Mouse (Mus musculus) intestine, embryonic 15.5 days (tissue): Measurements from ENCODE around the gene Plekhb1. TPM values are rescaled to one million over a fixed set of nuclear protein-coding genes. Genes with fewer than 3 reads are reported as not detected.

Experiments used
- ATAC-seq: fragments of 200-750 bp; cut with Nextera tagmentation; 2 replicates; pipeline ENCODE4 v1.8.0; 2017; ENCODE audit warnings: moderate TSS enrichment, moderate library complexity
- H3K27ac ChIP-seq: fragments of 300-500 bp; sonication (generic); 2 replicates; pipeline ENCODE4 v1.5.1; 2015; ENCODE audit warnings: mild to moderate bottlenecking, inconsistent platforms
- H3K27me3 ChIP-seq: fragments of 300-500 bp; sonication (generic); replicated peaks from 2 replicates; pipeline ENCODE4 v1.6.1; 2015; ENCODE audit warnings: inconsistent platforms
- H3K36me3 ChIP-seq: fragments of 300-500 bp; sonication (generic); 2 replicates; pipeline ENCODE4 v1.6.1; 2015; ENCODE audit warnings: inconsistent platforms
- H3K4me1 ChIP-seq: fragments of 300-500 bp; sonication (generic); replicated peaks from 2 replicates; pipeline ENCODE4 v1.6.1; 2015; ENCODE audit warnings: inconsistent platforms
- H3K4me2 ChIP-seq: fragments of 300-500 bp; sonication (generic); replicated peaks from 2 replicates; pipeline ENCODE4 v1.6.1; 2015; ENCODE audit warnings: mild to moderate bottlenecking, inconsistent platforms
- H3K4me3 ChIP-seq: fragments of 300-500 bp; sonication (generic); replicated peaks from 2 replicates; pipeline ENCODE4 v1.5.1; 2015; ENCODE audit warnings: inconsistent platforms
- H3K9ac ChIP-seq: fragments of 300-500 bp; sonication (generic); 2 replicates; pipeline ENCODE4 v1.6.1; 2015; ENCODE audit warnings: inconsistent platforms
- H3K9me3 ChIP-seq: fragments of 300-500 bp; sonication (generic); 2 replicates; pipeline ENCODE4 v1.6.1; 2016; ENCODE audit warnings: inconsistent platforms
- WGBS: fragments of 180-500 bp; shearing (Covaris S2); methylation state at CpG from one replicate; pipeline ENCODE4 v1.1.7; 2015; 5-methylcytosine and 5-hydroxymethylcytosine counted together
- polyA plus RNA-seq: library from polyadenylated mRNA; unstranded; fragments of >200 nt; fragmentation: Nextera tagmentation; extraction: Ambion mirVana; gene quantifications from 2 replicates; pipeline ENCODE4 v1.2.1, GENCODE M21; 2015

Gene Plekhb1
- polyA plus RNA-seq, 1 experiment from 2014 or later, result 14.6 TPM

GRCm38 (mm10) chr7:100678948-100679880, 17.0 kb upstream of the Plekhb1 start:
- H3K27ac ChIP-seq, result no peak overlapping the region
- H3K36me3 ChIP-seq, result no peaks in the 10 kb centered on the region
- peak overlapping the region; percentile 19; the same call in 1 of the 2 replicates for H3K4me2 ChIP-seq
- H3K27me3 ChIP-seq, result no peaks in the 10 kb centered on the region
- H3K9ac ChIP-seq, result no peak overlapping the region
- 58% methylated on average over 15 of the region's 15 CpGs for WGBS
- H3K4me3 ChIP-seq, result no peak overlapping the region
- peak; percentile 78 for ATAC-seq
- 0 out of 2 replicates have a peak, but pooled peaks cover 2% of the 10 kb centered on the region for H3K4me1 ChIP-seq
- no peaks in the 10 kb centered on the region for H3K9me3 ChIP-seq

DNA sequence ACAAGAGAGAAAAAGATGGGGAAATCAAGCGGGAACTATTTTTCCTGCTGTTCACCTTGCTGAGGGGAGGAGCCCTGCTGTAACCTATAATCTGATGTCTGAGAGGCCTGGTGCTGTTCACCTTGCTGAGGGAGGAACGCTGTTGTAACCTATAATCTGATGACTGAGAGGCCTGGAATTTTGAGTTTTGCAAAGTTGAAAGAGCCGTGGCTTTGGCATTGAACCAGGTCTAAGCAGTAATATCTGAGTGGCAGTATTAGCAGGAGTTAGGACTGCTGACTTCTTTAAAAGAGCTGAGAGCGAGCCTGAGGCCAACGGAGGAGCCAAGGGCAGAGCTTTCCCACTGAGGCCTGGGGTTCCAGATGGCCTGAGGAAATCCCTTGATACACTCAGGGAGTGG, 15.8 kb upstream of the Plekhb1 start:
- ATAC-seq, result no peak
- WGBS, result 70% methylated on average over 5 of the region's 5 CpGs
- Histone ChIP-seq H3K9ac (no peak overlapping the region), H3K4me2 (no peak overlapping the region), H3K27me3 (no peaks in the 10 kb centered on the region), H3K36me3 (no peaks in the 10 kb centered on the region), H3K27ac (no peak overlapping the region), H3K4me1 (0 out of 2 replicates have a peak, but pooled peaks cover 2% of the 10 kb centered on the region), H3K9me3 (no peaks in the 10 kb centered on the region), H3K4me3 (no peak overlapping the region)

GRCm38 (mm10) chr7:100674941-100675340, 12.7 kb upstream of the Plekhb1 start:
- H3K4me3 ChIP-seq, result no peak overlapping the region
- ATAC-seq, result no peak
- H3K27me3 ChIP-seq, result no peaks in the 10 kb centered on the region
- no peak overlapping the region for H3K9ac ChIP-seq
- H3K9me3 ChIP-seq, result no peaks in the 10 kb centered on the region
- no peaks in the 10 kb centered on the region for H3K36me3 ChIP-seq
- no peak overlapping the region for H3K4me2 ChIP-seq
- WGBS, result 91% methylated on average over 2 of the region's 2 CpGs
- H3K27ac ChIP-seq, result no peak overlapping the region
- 0 out of 2 replicates have a peak, but pooled peaks cover 2% of the 10 kb centered on the region for H3K4me1 ChIP-seq

GRCm38 (mm10) chr7:100673452-100673851, 11.2 kb upstream of the Plekhb1 start:
- H3K27ac ChIP-seq, result no peak overlapping the region
- H3K4me1 ChIP-seq, result no peaks in the 10 kb centered on the region
- H3K9ac ChIP-seq, result no peak overlapping the region
- no peaks in the 10 kb centered on the region for H3K36me3 ChIP-seq
- no peak for ATAC-seq
- WGBS, result 66% methylated on average over 7 of the region's 7 CpGs
- H3K27me3 ChIP-seq, result no peaks in the 10 kb centered on the region
- no peak overlapping the region for H3K4me3 ChIP-seq
- H3K9me3 ChIP-seq, result no peaks in the 10 kb centered on the region
- H3K4me2 ChIP-seq, result no peak overlapping the region

DNA sequence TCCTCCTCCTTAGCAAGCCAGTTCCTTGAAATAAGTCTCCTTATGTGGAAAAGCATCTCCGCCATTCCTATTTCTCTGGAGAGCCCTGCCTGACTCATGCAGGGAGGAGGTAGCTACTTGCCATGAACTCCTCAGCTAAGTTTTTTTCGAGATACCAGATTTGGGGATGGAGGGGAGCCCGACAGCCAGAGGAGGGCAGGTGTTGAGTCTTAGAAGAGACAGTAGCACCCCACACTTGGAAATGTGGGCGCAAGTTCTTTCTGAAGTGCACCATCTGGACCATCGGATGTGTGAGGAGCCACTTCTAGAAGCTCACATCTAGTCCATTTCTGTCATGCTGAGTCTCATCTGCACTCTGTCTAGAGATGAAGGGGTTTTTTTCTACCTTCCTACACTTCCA, 8.4 kb upstream of the Plekhb1 start:
- WGBS, result 81% methylated on average over 5 of the region's 5 CpGs
- no peaks in the 10 kb centered on the region for H3K27me3 ChIP-seq
- H3K9ac ChIP-seq, result no peak overlapping the region

DNA sequence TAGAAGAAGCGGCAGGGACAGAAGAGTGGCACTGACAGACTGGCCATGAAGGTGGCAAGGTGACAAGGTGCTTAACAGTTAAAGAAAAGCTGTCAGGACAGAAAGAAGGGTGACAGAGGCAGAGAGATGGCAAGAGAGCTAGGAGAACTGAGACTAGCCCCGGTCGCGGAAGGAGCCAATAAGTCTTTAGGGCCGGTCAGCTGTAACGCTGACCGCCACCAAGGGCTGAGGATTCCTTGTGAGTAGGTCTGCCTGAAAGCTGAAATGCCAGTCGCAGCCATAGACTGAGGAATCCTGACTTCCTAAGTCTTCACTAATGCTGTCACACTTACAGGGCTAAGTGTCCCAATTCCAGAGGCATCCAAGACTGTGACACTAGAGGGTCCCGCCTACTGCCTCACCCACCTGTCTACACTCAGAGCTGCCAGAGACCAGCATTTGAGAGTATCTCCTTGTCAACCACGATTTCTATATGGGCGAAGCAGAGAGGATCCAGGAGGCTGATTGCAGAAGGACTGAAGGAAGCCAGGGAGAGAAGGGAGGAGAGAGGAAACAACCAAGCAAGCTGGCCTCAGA, 1.6 kb upstream of the Plekhb1 start:
- H3K27me3 ChIP-seq, result no peaks in the 10 kb centered on the region
- H3K4me3 ChIP-seq, result no peak overlapping the region
- no peak overlapping the region for H3K9ac ChIP-seq
- H3K4me1 ChIP-seq, result peaks cover 9% of the 10 kb centered on the region
- H3K4me2 ChIP-seq, result peak overlapping the region; percentile 36; the same call in 1 of the 2 replicates
- no peaks in the 10 kb centered on the region for H3K36me3 ChIP-seq
- 54% methylated on average over 11 of the region's 11 CpGs for WGBS
- no peaks in the 10 kb centered on the region for H3K9me3 ChIP-seq
- no peak overlapping the region for H3K27ac ChIP-seq
- no peak for ATAC-seq

More for the DNA sequence above, 8.4 kb upstream of the Plekhb1 start:
- no peak for ATAC-seq
- Histone ChIP-seq H3K9me3 (no peaks in the 10 kb centered on the region), H3K36me3 (no peaks in the 10 kb centered on the region), H3K4me2 (no peak overlapping the region), H3K4me3 (no peak overlapping the region), H3K27ac (no peak overlapping the region), H3K4me1 (no peaks in the 10 kb centered on the region)

DNA sequence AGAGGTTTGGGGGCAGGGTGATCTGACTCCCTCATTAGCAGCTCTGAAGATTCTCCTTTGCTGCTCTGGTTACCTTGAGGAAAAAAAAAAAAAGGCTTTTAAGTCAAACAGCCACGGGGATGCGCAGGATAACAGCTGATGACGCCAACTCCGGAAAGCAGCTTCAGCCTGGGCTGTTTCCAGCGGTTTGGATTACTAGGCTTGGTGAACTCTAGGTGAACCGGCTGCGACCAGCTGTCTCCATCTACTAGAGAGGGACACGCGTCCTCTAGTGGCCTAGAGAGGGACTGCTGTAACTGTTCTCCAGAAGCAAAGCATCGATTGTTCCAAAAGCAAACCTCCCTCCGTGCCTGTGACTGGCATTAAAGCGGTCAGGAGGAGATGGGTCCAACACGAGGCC, 976 bp upstream of the Plekhb1 start:
- Histone ChIP-seq H3K27me3 (no peaks in the 10 kb centered on the region), H3K9me3 (no peaks in the 10 kb centered on the region), H3K4me3 (no peak overlapping the region), H3K4me2 (peak overlapping the region; percentile 36), H3K9ac (no peak overlapping the region), H3K27ac (peak overlapping the region; percentile 68), H3K36me3 (no peaks in the 10 kb centered on the region), H3K4me1 (peaks cover 12% of the 10 kb centered on the region)
- ATAC-seq, result peak; percentile 89
- 1% methylated on average over 13 of the region's 13 CpGs for WGBS

GRCm38 (mm10) chr7:100661264-100661663, 950 bp downstream of the Plekhb1 start:
- Histone ChIP-seq H3K27ac (no peak overlapping the region), H3K4me2 (no peak overlapping the region), H3K4me1 (peaks cover 12% of the 10 kb centered on the region), H3K4me3 (no peak overlapping the region), H3K36me3 (no peaks in the 10 kb centered on the region), H3K9me3 (no peaks in the 10 kb centered on the region), H3K9ac (no peak overlapping the region), H3K27me3 (no peaks in the 10 kb centered on the region)
- WGBS, result 84% methylated on average over 7 of the region's 7 CpGs
- ATAC-seq, result no peak

- Histone ChIP-seq H3K36me3 (no peaks in the 10 kb centered on the region), H3K4me2 (peak overlapping the region; percentile 54), H3K27ac (no peak overlapping the region), H3K9ac (no peak overlapping the region), H3K4me3 (peak overlapping the region; percentile 13; the same call in 1 of the 2 replicates), H3K27me3 (no peaks in the 10 kb centered on the region), H3K4me1 (peaks cover 3% of the 10 kb centered on the region; the same call in 1 of the 2 replicates), H3K9me3 (no peaks in the 10 kb centered on the region)
- peak; percentile 87 for ATAC-seq
- WGBS, result 25% methylated on average over 18 of the region's 18 CpGs
Observed at GRCm38 (mm10) chr7:100658093-100658578, 4.1 kb downstream of the Plekhb1 start.

GRCm38 (mm10) chr7:100656739-100657138, 5.5 kb downstream of the Plekhb1 start:
- Histone ChIP-seq H3K9ac (no peak overlapping the region), H3K4me2 (no peak overlapping the region), H3K4me1 (peaks cover 3% of the 10 kb centered on the region; the same call in 1 of the 2 replicates), H3K36me3 (no peaks in the 10 kb centered on the region), H3K27ac (no peak overlapping the region), H3K27me3 (no peaks in the 10 kb centered on the region), H3K4me3 (no peak overlapping the region), H3K9me3 (no peaks in the 10 kb centered on the region)
- no peak for ATAC-seq
- 20% methylated on average over 5 of the region's 5 CpGs for WGBS

DNA sequence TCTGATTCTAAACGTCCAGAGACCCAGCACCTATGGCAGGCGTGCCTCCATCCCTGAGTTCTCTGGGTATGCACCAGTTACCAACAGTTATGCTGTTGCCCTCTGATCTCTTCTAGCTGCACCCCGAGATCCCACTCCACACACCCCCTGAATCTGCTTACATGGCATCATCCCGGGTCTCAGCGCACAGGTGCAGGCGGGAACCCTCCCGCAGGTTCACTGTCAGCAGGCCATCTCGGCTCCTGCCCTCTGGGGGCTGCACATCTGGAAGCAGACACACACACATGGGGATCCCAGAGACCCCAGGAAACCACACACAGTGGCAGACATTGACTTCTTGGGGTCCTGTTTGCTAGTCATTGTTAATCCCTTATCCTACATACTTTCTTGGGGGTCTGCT, 7.8 kb downstream of the Plekhb1 start:
- no peaks in the 10 kb centered on the region for H3K9me3 ChIP-seq
- no peak overlapping the region for H3K4me3 ChIP-seq
- no peak overlapping the region for H3K9ac ChIP-seq
- WGBS, result 86% methylated on average over 8 of the region's 8 CpGs
- no peak overlapping the region for H3K27ac ChIP-seq
- peaks cover 3% of the 10 kb centered on the region; the same call in 1 of the 2 replicates for H3K4me1 ChIP-seq
- no peak for ATAC-seq
- H3K36me3 ChIP-seq, result no peaks in the 10 kb centered on the region
- no peaks in the 10 kb centered on the region for H3K27me3 ChIP-seq
- no peak overlapping the region for H3K4me2 ChIP-seq

DNA sequence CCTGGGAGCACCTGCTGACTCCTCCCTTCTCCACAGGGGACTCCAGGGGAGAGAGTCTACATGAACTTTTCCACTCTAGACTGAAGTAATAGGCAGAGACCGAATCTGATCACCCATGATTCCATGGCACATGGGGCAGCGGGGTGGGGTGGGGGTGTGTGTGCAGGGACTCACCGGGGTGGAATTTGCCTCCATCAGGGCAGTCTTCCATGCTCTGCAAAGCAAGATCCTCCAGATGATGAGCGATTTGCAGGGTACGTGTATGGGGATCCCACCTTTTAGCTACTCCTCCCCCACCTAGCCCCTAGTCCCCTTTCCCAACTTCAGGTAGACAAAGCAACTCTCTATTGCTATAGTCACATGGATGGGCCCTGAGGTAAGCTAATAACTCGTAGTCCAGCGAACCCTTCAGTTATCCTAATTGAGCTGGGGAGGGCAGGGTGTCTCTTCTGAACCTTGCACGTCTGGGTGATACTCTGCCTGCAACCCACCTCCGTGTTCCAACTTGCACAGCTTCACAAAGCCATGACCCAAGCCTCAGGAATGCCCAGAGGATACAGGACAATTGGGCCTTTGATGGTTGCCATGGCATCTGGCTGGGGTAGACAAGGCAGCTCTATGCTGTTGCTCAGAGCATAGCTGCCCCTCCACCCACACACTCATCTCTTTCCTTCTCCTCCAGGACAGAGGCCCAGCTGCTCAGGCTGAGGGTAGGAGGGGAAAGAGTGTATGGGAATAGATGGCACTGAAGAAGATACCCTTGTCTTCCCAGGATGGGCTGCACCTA, 8.5 kb downstream of the Plekhb1 start:
- Histone ChIP-seq H3K4me1 (peaks cover 1% of the 10 kb centered on the region; the same call in 1 of the 2 replicates), H3K4me2 (no peak overlapping the region), H3K27me3 (no peaks in the 10 kb centered on the region), H3K9ac (no peak overlapping the region), H3K4me3 (no peak overlapping the region), H3K27ac (no peak overlapping the region), H3K36me3 (no peaks in the 10 kb centered on the region), H3K9me3 (no peaks in the 10 kb centered on the region)
- 0 out of 2 replicates have a peak, but pooled peaks have one; percentile 35 for ATAC-seq
- 82% methylated on average over 9 of the region's 9 CpGs for WGBS
